In genomic region chr12:76954698-76955423, GRCm38 (mm10) we compare ENCODE assay signal across 8 mouse cellular contexts. TPM values are rescaled to one million over a fixed set of nuclear protein-coding genes. Genes with fewer than 3 reads are reported as not detected.
DNase-seq lines count a peak whose midpoint lies in the region; ATAC-seq and TF ChIP-seq lines count a peak whose summit lies in the region.

No protein-coding gene starts in this region.

- no peak overlapping the region for H3K4me2 ChIP-seq in heart, embryonic 11.5 days
- no peak overlapping the region for H3K4me2 ChIP-seq in liver, postnatal 0 days (ENCODE audit: low read depth, low read length)

- WGBS in heart, adult 2 months, result 24% methylated on average over 10 of the region's 10 CpGs
- WGBS in heart, embryonic 11.5 days (ENCODE audit: insufficient replicate concordance), result 78% methylated on average over 10 of the region's 10 CpGs
- WGBS in cerebellum, adult 2 months, result 4% methylated on average over 10 of the region's 10 CpGs
- 78% methylated on average over 10 of the region's 10 CpGs for WGBS in liver, postnatal 0 days (ENCODE audit: insufficient replicate concordance)

- H3K9ac ChIP-seq in heart, adult 2 months (ENCODE audit: low read depth, low read length), result peak overlapping the region; percentile 15; the same call in 1 of the 2 replicates
- no peak overlapping the region for H3K9ac ChIP-seq in heart, embryonic 11.5 days (ENCODE audit: low read depth, low read length)
- H3K9ac ChIP-seq in liver, postnatal 0 days (replicated peaks), result no peak overlapping the region; the same call in 1 of the 2 replicates

- no peak for TF ChIP-seq CTCF in heart, adult 2 months (IDR thresholded peaks at IDR 0.05)
- no peak for TF ChIP-seq CTCF in cerebellum, adult 2 months (IDR thresholded peaks at IDR 0.05; ENCODE audit: borderline replicate concordance, insufficient read depth, low read depth, low read length)
- no peak for TF ChIP-seq CTCF in liver, postnatal 0 days (IDR thresholded peaks at IDR 0.05; ENCODE audit: low read depth)

- peak; percentile 69; the same call in 1 of the 2 replicates for TF ChIP-seq EP300 in heart, adult 2 months (IDR thresholded peaks at IDR 0.05; ENCODE audit: insufficient read depth, low read depth, low read length)
- no peak for TF ChIP-seq EP300 in liver, postnatal 0 days (IDR thresholded peaks at IDR 0.05; ENCODE audit: low read depth)

- peak overlapping the region; percentile 80 for H3K27ac ChIP-seq in heart, adult 2 months
- H3K27ac ChIP-seq in heart, embryonic 11.5 days (ENCODE audit: low read depth, low read length), result no peak overlapping the region
- peak overlapping the region; percentile 75 for H3K27ac ChIP-seq in cerebellum, adult 2 months (ENCODE audit: insufficient read depth, low read length)
- no peak overlapping the region for H3K27ac ChIP-seq in liver, postnatal 0 days (ENCODE audit: low read depth)

- peaks cover 7% of the 10 kb centered on the region for H3K79me2 ChIP-seq in heart, adult 2 months (replicated peaks; ENCODE audit: control insufficient read depth, insufficient read depth, low read length)

- TF ChIP-seq POLR2A in heart, adult 2 months (IDR thresholded peaks at IDR 0.05; ENCODE audit: insufficient read depth, low read depth, low read length), result no peak
- no peak for TF ChIP-seq POLR2A in cerebellum, adult 2 months (IDR thresholded peaks at IDR 0.05; ENCODE audit: borderline replicate concordance, insufficient read depth, low read length)

- DNase-seq in heart, adult 2 months, result peak; percentile 80 to 87
- peak; percentile 90 to 95 for DNase-seq in cerebellum, adult 2 months
- peak; percentile 58 to 83 for DNase-seq in gastrocnemius, postnatal 4 days (ENCODE audit: low spot score in 2 of 2)
- DNase-seq in kidney, postnatal 36 days, result peak; percentile 80 to 84
- DNase-seq in lung, postnatal 14 days, result peak; percentile 77
- peak; percentile 57 for DNase-seq in testis, postnatal 10 days (ENCODE audit: low spot score)
- DNase-seq in liver, postnatal 0 days, result no peak

- H3K4me3 ChIP-seq in heart, adult 2 months, result peak overlapping the region; percentile 14; the same call in 1 of the 2 replicates
- no peak overlapping the region for H3K4me3 ChIP-seq in heart, embryonic 11.5 days (ENCODE audit: low read depth, low read length)
- no peak overlapping the region for H3K4me3 ChIP-seq in cerebellum, adult 2 months (replicated peaks; ENCODE audit: insufficient read depth, low read depth, low read length)
- no peak overlapping the region for H3K4me3 ChIP-seq in liver, postnatal 0 days (ENCODE audit: low read depth, low read length)

- no peaks in the 10 kb centered on the region for H3K9me3 ChIP-seq in heart, embryonic 11.5 days (replicated peaks; ENCODE audit: control insufficient read depth, low read length)
- no peaks in the 10 kb centered on the region for H3K9me3 ChIP-seq in liver, postnatal 0 days (ENCODE audit: low read length)

- H3K36me3 ChIP-seq in heart, adult 2 months (ENCODE audit: control insufficient read depth, insufficient read depth, low read length), result peaks cover 80% of the 10 kb centered on the region
- peaks cover 26% of the 10 kb centered on the region for H3K36me3 ChIP-seq in heart, embryonic 11.5 days (ENCODE audit: control insufficient read depth, insufficient read depth, low read length)
- H3K36me3 ChIP-seq in liver, postnatal 0 days (replicated peaks; ENCODE audit: insufficient read depth, low read length), result peaks cover 62% of the 10 kb centered on the region

- ATAC-seq in heart, embryonic 11.5 days (replicated peaks; ENCODE audit: insufficient number of reproducible peaks, low FRiP score, low TSS enrichment), result no peak
- no peak for ATAC-seq in liver, postnatal 0 days

- peaks cover 26% of the 10 kb centered on the region for H3K4me1 ChIP-seq in heart, adult 2 months (ENCODE audit: control insufficient read depth, insufficient read depth, low read length)
- no peaks in the 10 kb centered on the region for H3K4me1 ChIP-seq in heart, embryonic 11.5 days (ENCODE audit: control insufficient read depth, insufficient read depth, low read length)
- peaks cover 34% of the 10 kb centered on the region for H3K4me1 ChIP-seq in cerebellum, adult 2 months (ENCODE audit: control insufficient read depth, insufficient read depth, low read length)
- peaks cover 27% of the 10 kb centered on the region for H3K4me1 ChIP-seq in liver, postnatal 0 days (ENCODE audit: insufficient read depth)

- H3K27me3 ChIP-seq in heart, adult 2 months (ENCODE audit: control insufficient read depth, insufficient read depth, low read length), result no peaks in the 10 kb centered on the region
- no peaks in the 10 kb centered on the region for H3K27me3 ChIP-seq in heart, embryonic 11.5 days (ENCODE audit: control insufficient read depth, insufficient read depth, low read length)
- no peaks in the 10 kb centered on the region for H3K27me3 ChIP-seq in cerebellum, adult 2 months (ENCODE audit: control insufficient read depth, insufficient read depth, low read length)
- H3K27me3 ChIP-seq in liver, postnatal 0 days (ENCODE audit: insufficient read depth, low read length), result no peaks in the 10 kb centered on the region

- intact Hi-C loops in heart, adult 2 months (cut with DNase I), result no loop called here

RNA-seq across cellular contexts. Expression of gene Max, which starts 7.1 kb away (rescaled TPM):
- total RNA-seq in heart, adult 2 months (2021), result 10 to 100 TPM; 65.6 to 76.2 TPM
- 27.0 and 38.5 TPM in 2 replicates for polyA plus RNA-seq in heart, adult 2 months (2012; rRNA removed)
- 13.6 and 26.4 TPM in 2 replicates for polyA plus RNA-seq in heart, embryonic 11.5 days (2014; fragmentation: Nextera tagmentation; extraction: Ambion mirVana)
- 90.7 and 93.6 TPM in 2 replicates for polyA plus RNA-seq in cerebellum, adult 2 months (2012; rRNA removed)
- total RNA-seq in gastrocnemius, postnatal 4 days (2021), result 10 to 100 TPM; 44.4 to 50.2 TPM
- 6.3 and 7.1 TPM in 2 replicates for polyA plus RNA-seq in liver, postnatal 0 days (2015; fragmentation: Nextera tagmentation; extraction: Ambion mirVana)

Comparison
In these comparisons a context has a peak if more than half of its experiments do, and no peak if none do; other contexts are left out.
1. H3K27ac ChIP-seq: peak in heart, adult 2 months (single experiment) and cerebellum, adult 2 months (single experiment); none in heart, embryonic 11.5 days (single experiment) and liver, postnatal 0 days (single experiment).